8 mouse cellular contexts compared by ENCODE assay signal in the genomic region with DNA sequence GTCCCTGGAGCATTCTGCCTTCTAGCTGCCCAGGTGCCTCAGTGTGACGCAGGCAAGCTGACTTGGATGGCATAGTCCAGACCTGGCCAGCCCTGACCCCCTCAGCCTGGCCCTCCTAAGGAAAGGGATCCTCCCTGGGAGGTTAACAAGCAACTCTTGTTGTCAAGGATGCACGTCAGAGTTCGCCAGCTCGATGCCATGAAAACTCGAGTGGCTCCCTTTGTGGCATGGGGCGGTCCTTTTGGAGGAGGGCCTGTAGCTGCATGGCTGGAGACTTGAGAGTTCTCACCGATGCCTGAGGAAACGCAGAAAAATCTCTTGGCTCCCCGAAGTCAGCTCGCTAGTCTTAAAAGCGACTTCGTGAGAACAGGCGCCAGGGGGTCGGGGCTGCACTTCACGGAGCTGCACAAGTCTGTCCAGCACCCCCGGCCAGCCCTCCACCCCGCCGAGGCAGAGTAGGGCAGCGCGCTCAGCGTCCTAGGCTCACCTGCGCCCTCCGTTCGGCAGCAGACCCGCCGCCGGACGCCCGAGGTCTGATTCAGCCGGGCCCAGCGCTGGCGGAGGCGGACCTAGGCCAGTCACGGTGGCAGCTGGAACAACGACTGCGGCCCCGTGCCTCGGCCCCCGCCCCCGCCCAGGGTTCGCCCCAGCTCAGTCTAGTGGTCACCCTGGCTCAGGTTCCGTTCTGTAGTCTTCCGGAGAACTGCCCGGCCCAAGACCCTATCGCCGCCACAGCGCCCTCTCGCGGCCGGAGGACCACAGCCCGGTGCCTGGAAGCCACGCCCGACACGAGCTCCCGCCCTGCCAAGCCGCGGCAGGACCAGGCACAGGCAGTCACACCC. TPM values are rescaled to one million over a fixed set of nuclear protein-coding genes. Genes with fewer than 3 reads are reported as not detected.
A peak's percentile ranks its signal among the peaks of the same experiment; 100 is the strongest.
DNase-seq lines count a peak whose midpoint lies in the region; ATAC-seq lines count a peak whose summit lies in the region.

Inpp5e (minus strand) TSS at position 689 of the 842 bp plus-strand sequence.

- intact Hi-C loops in gastrocnemius, postnatal 14 days (cut with DNase I; ENCODE audit: low total_unique reads), result no loop called here
- intact Hi-C loops in left cerebral cortex, postnatal 10 days (cut with DNase I), result no loop called here

- ATAC-seq in inflammation-experienced regulatory T-cells, adult 6 months, result peak; percentile 94
- ATAC-seq in megakaryocyte-erythroid progenitor cell, adult 5-6 weeks (replicated peaks; ENCODE audit: low FRiP score, low TSS enrichment, poor library complexity, severe bottlenecking), result peak; percentile 90

- peak; percentile 92 for DNase-seq in adipocyte (ENCODE audit: low spot score)
- peak; percentile 97 for DNase-seq in embryo, embryonic 10 days (ENCODE audit: low spot score)
- peak; percentile 96 for DNase-seq in gastrocnemius, postnatal 14 days
- DNase-seq in left cerebral cortex, postnatal 10 days (ENCODE audit: extremely low spot score in 1 of 2, low spot score in 2 of 2), result peak; percentile 93 to 96
- DNase-seq in right cerebral cortex, postnatal 25 days, result peak; percentile 94
- peak; percentile 96 to 98 for DNase-seq in urinary bladder, postnatal 4 days (ENCODE audit: low spot score in 2 of 2)

RNA-seq across cellular contexts. Expression of gene Inpp5e, which starts in this region (rescaled TPM):
- total RNA-seq in gastrocnemius, postnatal 14 days (2021), result 1 to 10 TPM; 5.7 to 5.8 TPM
- polyA plus RNA-seq in inflammation-experienced regulatory T-cells, adult 6 months (2017; shearing (Covaris generic)), result 10 to 100 TPM in 2 of 3 experiments, 1 to 10 TPM in 1; 9.4 to 19.0 (median 10.9) TPM
- total RNA-seq in left cerebral cortex, postnatal 10 days (2021), result 10 to 100 TPM; 17.3 to 19.6 TPM
- total RNA-seq in megakaryocyte-erythroid progenitor cell, adult 5-6 weeks (2014; fragmentation: Nextera tagmentation), result 20.3 and 22.6 TPM in 2 replicates
- total RNA-seq in megakaryocyte-erythroid progenitor cell, adult 5-6 weeks (2017), result 4.5 and 9.2 TPM in 2 replicates

Comparison
In these comparisons a context has a peak if more than half of its experiments do, and no peak if none do; other contexts are left out.
1. Peak in every context shown above with its lines: DNase-seq and ATAC-seq.